Mouse (Mus musculus) ES-Bruce4 (cell line): Measurements from ENCODE around the gene Cbfa2t3.

ENCODE experiments used
- CTCF ChIP-seq: IDR thresholded peaks from one replicate; pipeline ENCODE4 v1.8.1; 2011; ENCODE audit warnings: low read depth, low read length
- POLR2A ChIP-seq: IDR thresholded peaks from one replicate; pipeline ENCODE4 v1.8.1; 2011; ENCODE audit warnings: low read length; ENCODE audit not compliant: insufficient read depth

GRCm38 (mm10) chr8:122709340-122710111 lies 10.6 kb upstream of the Cbfa2t3 start:
- TF ChIP-seq POLR2A (no peak), CTCF (peak; percentile 41)
